Mouse (Mus musculus) liver, postnatal 0 days (tissue): Measurements from ENCODE around the gene BC030500. TPM values are rescaled to one million over a fixed set of nuclear protein-coding genes. Genes with fewer than 3 reads are reported as not detected.

Source experiments
- ATAC-seq: fragments of 200-750 bp; cut with Nextera tagmentation; 2 replicates; pipeline ENCODE4 v1.8.0; 2017; ENCODE audit warnings: mild to moderate bottlenecking, moderate library complexity
- DNase-seq: peaks from one replicate; pipeline ENCODE4 v3.0.0-alpha.2; 2016
- H3K27ac ChIP-seq: fragments of 300-500 bp; sonication (generic); 2 replicates; pipeline ENCODE4 v1.5.1; 2014; ENCODE audit warnings: antibody characterized with exemption, moderate library complexity, mild to moderate bottlenecking, low read depth
- H3K27me3 ChIP-seq: fragments of 300-500 bp; sonication (generic); 2 replicates; pipeline ENCODE4 v1.6.1; 2014; ENCODE audit warnings: low read length, control low read depth, mixed read lengths; ENCODE audit not compliant: insufficient read depth
- H3K36me3 ChIP-seq: fragments of 300-500 bp; sonication (generic); replicated peaks from 2 replicates; pipeline ENCODE4 v1.6.1; 2014; ENCODE audit warnings: mild to moderate bottlenecking, control low read depth, low read length, moderate library complexity, mixed read lengths; ENCODE audit not compliant: insufficient read depth
- H3K4me1 ChIP-seq: fragments of 300-500 bp; sonication (generic); 2 replicates; pipeline ENCODE4 v1.6.1; 2014; ENCODE audit warnings: antibody characterized with exemption, mild to moderate bottlenecking, control low read depth; ENCODE audit not compliant: insufficient read depth
- H3K4me2 ChIP-seq: fragments of 300-500 bp; sonication (generic); 2 replicates; pipeline ENCODE4 v1.6.1; 2014; ENCODE audit warnings: low read depth, mild to moderate bottlenecking, low read length, moderate library complexity, mixed read lengths
- H3K4me3 ChIP-seq: fragments of 300-500 bp; sonication (generic); 2 replicates; pipeline ENCODE4 v1.5.1; 2014; ENCODE audit warnings: low read depth, low read length
- H3K9ac ChIP-seq: fragments of 300-500 bp; sonication (generic); replicated peaks from 2 replicates; pipeline ENCODE4 v1.6.1; 2014; ENCODE audit warnings: mild to moderate bottlenecking, moderate library complexity
- H3K9me3 ChIP-seq: fragments of 300-500 bp; sonication (generic); 2 replicates; pipeline ENCODE4 v1.6.1; 2016; ENCODE audit warnings: mild to moderate bottlenecking, control low read depth, low read length, mixed read lengths
- CTCF ChIP-seq: sonication (generic); IDR thresholded peaks from 2 replicates; pipeline ENCODE4 v1.5.1; 2016; ENCODE audit warnings: antibody characterized with exemption, low read depth
- EP300 ChIP-seq: IDR thresholded peaks from 2 replicates; pipeline ENCODE4 v1.6.1; 2016; ENCODE audit warnings: antibody characterized with exemption, low read depth, mild to moderate bottlenecking
- WGBS: fragments of 180-500 bp; shearing (Covaris S2); extraction: QIAGEN DNeasy Blood & Tissue Kit; methylation state at CpG from one replicate; pipeline ENCODE4 v1.1.7; 2014; ENCODE audit not compliant: insufficient replicate concordance; 5-methylcytosine and 5-hydroxymethylcytosine counted together
- polyA plus RNA-seq: library from polyadenylated mRNA; unstranded; fragments of >200 nt; fragmentation: Nextera tagmentation; extraction: Ambion mirVana; gene quantifications from 2 replicates; pipeline ENCODE4 v1.2.1, GENCODE M21; 2015

The BC030500 gene
- polyA plus RNA-seq, result not detected in 2 replicates

- H3K36me3 ChIP-seq, result no peaks in the 10 kb centered on the region
- 10% methylated on average over 14 of the region's 14 CpGs for WGBS
- no peak within 1 kb of the TSS for H3K9ac ChIP-seq
- TF ChIP-seq EP300 (no peak), CTCF (no peak)
- ATAC-seq, result no peak
- H3K4me2 ChIP-seq, result peak within 1 kb of the TSS; percentile 60
- H3K4me1 ChIP-seq, result no peaks in the 10 kb centered on the region
- DNase-seq, result no peak
- H3K9me3 ChIP-seq, result no peaks in the 10 kb centered on the region
- H3K27me3 ChIP-seq, result peaks cover 18% of the 10 kb centered on the region
- no peak within 1 kb of the TSS for H3K27ac ChIP-seq
- H3K4me3 ChIP-seq, result peak within 1 kb of the TSS; percentile 24
These were observed at the start of gene BC030500 for GRCm38 (mm10) chr8:58911677-58912076. TSS of gene BC030500 (plus strand) at chr8:58911755.

GRCm38 (mm10) chr8:58886405-58886804 lies 25.1 kb upstream of the BC030500 start:
- no peak for DNase-seq
- ATAC-seq, result no peak
- Histone ChIP-seq H3K9ac (no peak overlapping the region), H3K9me3 (no peaks in the 10 kb centered on the region), H3K4me2 (no peak overlapping the region), H3K27ac (no peak overlapping the region), H3K4me3 (no peak overlapping the region), H3K27me3 (no peaks in the 10 kb centered on the region), H3K4me1 (no peaks in the 10 kb centered on the region), H3K36me3 (no peaks in the 10 kb centered on the region)
- TF ChIP-seq CTCF (peak; percentile 39; the same call in 1 of the 2 replicates), EP300 (no peak)
- 17% methylated on average over 1 of the region's 1 CpGs for WGBS

- H3K4me3 ChIP-seq, result no peak overlapping the region
- no peaks in the 10 kb centered on the region for H3K36me3 ChIP-seq
- no peaks in the 10 kb centered on the region for H3K4me1 ChIP-seq
- H3K27me3 ChIP-seq, result no peaks in the 10 kb centered on the region
- H3K4me2 ChIP-seq, result no peak overlapping the region
- H3K9ac ChIP-seq, result no peak overlapping the region
- ATAC-seq (no peak), DNase-seq (no peak)
- H3K9me3 ChIP-seq, result no peaks in the 10 kb centered on the region
- TF ChIP-seq EP300 (no peak), CTCF (no peak)
- 90% methylated on average over 3 of the region's 3 CpGs for WGBS
- no peak overlapping the region for H3K27ac ChIP-seq
These were observed 21.0 kb upstream of the BC030500 start for GRCm38 (mm10) chr8:58890591-58890990.

GRCm38 (mm10) chr8:58895960-58896359 lies 15.6 kb upstream of the BC030500 start:
- H3K4me1 ChIP-seq, result no peaks in the 10 kb centered on the region
- WGBS, result 64% methylated on average over 6 of the region's 6 CpGs
- H3K4me2 ChIP-seq, result no peak overlapping the region
- H3K27me3 ChIP-seq, result no peaks in the 10 kb centered on the region
- no peak overlapping the region for H3K27ac ChIP-seq
- ATAC-seq (no peak), DNase-seq (no peak)
- H3K9ac ChIP-seq, result no peak overlapping the region
- H3K9me3 ChIP-seq, result no peaks in the 10 kb centered on the region
- no peak for TF ChIP-seq EP300
- no peak for TF ChIP-seq CTCF
- H3K36me3 ChIP-seq, result no peaks in the 10 kb centered on the region
- no peak overlapping the region for H3K4me3 ChIP-seq

GRCm38 (mm10) chr8:58904465-58904864 lies 7.1 kb upstream of the BC030500 start:
- Histone ChIP-seq H3K36me3 (no peaks in the 10 kb centered on the region), H3K4me1 (no peaks in the 10 kb centered on the region), H3K4me3 (no peak overlapping the region), H3K4me2 (no peak overlapping the region), H3K9me3 (no peaks in the 10 kb centered on the region), H3K27me3 (no peaks in the 10 kb centered on the region), H3K27ac (no peak overlapping the region), H3K9ac (no peak overlapping the region)
- TF ChIP-seq EP300 (no peak), CTCF (no peak)
- ATAC-seq, result no peak
- DNase-seq, result no peak
- WGBS, result 44% methylated on average over 2 of the region's 2 CpGs

GRCm38 (mm10) chr8:58912196-58912839 lies 763 bp downstream of the BC030500 start, which contains the start of gene Galntl6:
TSS of gene Galntl6 (minus strand) at chr8:58912640.
- Histone ChIP-seq H3K4me2 (peak within 1 kb of the TSS; percentile 60), H3K9ac (no peak within 1 kb of the TSS), H3K4me1 (no peaks in the 10 kb centered on the region), H3K27me3 (peaks cover 18% of the 10 kb centered on the region), H3K36me3 (no peaks in the 10 kb centered on the region), H3K9me3 (no peaks in the 10 kb centered on the region), H3K27ac (no peak within 1 kb of the TSS), H3K4me3 (peak within 1 kb of the TSS; percentile 24)
- TF ChIP-seq EP300 (no peak), CTCF (no peak)
- DNase-seq (peak; percentile 12), ATAC-seq (no peak)
- WGBS, result under 1% methylated on average over 37 of the region's 37 CpGs
